Mouse (Mus musculus): Measurements from ENCODE around the gene Smyd3. TPM values are rescaled to one million over a fixed set of nuclear protein-coding genes. Genes with fewer than 3 reads are reported as not detected.

Gene Smyd3
- polyA plus RNA-seq, 1 experiment = 40.2 TPM

DNA sequence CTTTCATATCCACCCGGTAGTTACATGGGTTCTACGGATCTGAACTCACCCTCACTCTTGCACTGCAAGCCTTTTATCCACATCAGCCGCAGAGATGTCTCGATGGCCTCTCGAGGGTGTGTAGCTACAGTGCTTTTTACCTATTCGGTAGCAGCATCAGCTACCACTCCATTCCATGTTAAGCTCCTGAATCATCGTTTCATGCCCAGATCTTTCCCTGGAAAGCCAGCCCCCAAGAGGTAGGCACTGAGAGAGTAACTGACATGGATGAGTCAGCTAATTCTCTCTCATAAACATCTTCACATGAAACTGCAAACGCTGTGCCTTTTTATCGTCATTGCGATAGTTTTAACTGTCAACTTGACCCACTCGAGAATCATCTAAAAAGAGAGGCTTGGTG is 143.9 kb downstream of the Smyd3 start:
- no peak for TF ChIP-seq CTCF (IDR thresholded peaks at IDR 0.05; ENCODE audit: low read depth, low read length)
- no peak for TF ChIP-seq EP300 (IDR thresholded peaks at IDR 0.05; ENCODE audit: insufficient read depth, low read depth, low read length)
- TF ChIP-seq POLR2A (IDR thresholded peaks at IDR 0.05; ENCODE audit: insufficient read depth, low read length) = no peak
- Histone ChIP-seq H3K4me1 (ENCODE audit: control insufficient read depth, insufficient read depth, low read length) (no peaks in the 10 kb centered on the region), H3K36me3 (ENCODE audit: control insufficient read depth, insufficient read depth, low read length, poor library complexity, severe bottlenecking) (no peaks in the 10 kb centered on the region), H3K27ac (ENCODE audit: insufficient read depth, low read length) (no peak overlapping the region), H3K9ac (ENCODE audit: low read depth, poor library complexity, severe bottlenecking) (no peak overlapping the region), H3K27me3 (ENCODE audit: control insufficient read depth, insufficient read depth, low read length, poor library complexity, severe bottlenecking) (no peaks in the 10 kb centered on the region), H3K9me3 (replicated peaks; ENCODE audit: control insufficient read depth, insufficient read depth, low read length, poor library complexity, severe bottlenecking) (peaks cover 10% of the 10 kb centered on the region), H3K4me3 (ENCODE audit: low read depth, low read length) (no peak overlapping the region)

DNA sequence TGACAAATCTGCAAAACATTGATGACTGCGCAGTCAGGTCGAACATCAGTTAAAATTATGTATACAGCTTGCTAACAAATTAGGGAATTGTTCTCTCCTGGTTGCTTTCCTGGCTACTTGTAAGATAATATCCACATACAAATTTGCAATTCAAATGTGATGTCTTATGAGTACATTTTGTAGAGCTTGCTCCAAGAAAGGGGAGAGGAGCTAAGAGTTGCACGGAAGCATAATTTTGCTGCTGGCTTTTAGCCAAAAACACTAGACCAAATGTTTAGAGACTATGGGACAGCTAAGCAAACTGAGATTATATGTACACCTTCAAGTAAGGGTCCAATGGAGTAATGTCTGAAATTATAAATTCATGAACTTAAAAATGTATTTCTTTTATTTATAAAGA is 146.7 kb downstream of the Smyd3 start:
- H3K36me3 ChIP-seq (ENCODE audit: control insufficient read depth, insufficient read depth, low read length, poor library complexity, severe bottlenecking) = no peaks in the 10 kb centered on the region
- no peak overlapping the region for H3K9ac ChIP-seq (ENCODE audit: low read depth, poor library complexity, severe bottlenecking)
- H3K4me1 ChIP-seq (ENCODE audit: control insufficient read depth, insufficient read depth, low read length) = no peaks in the 10 kb centered on the region
- TF ChIP-seq EP300 (IDR thresholded peaks at IDR 0.05; ENCODE audit: insufficient read depth, low read depth, low read length) (no peak), POLR2A (IDR thresholded peaks at IDR 0.05; ENCODE audit: insufficient read depth, low read length) (no peak)
- H3K4me3 ChIP-seq (ENCODE audit: low read depth, low read length) = no peak overlapping the region
- no peak overlapping the region for H3K27ac ChIP-seq (ENCODE audit: insufficient read depth, low read length)
- no peaks in the 10 kb centered on the region for H3K27me3 ChIP-seq (ENCODE audit: control insufficient read depth, insufficient read depth, low read length, poor library complexity, severe bottlenecking)
- H3K9me3 ChIP-seq (replicated peaks; ENCODE audit: control insufficient read depth, insufficient read depth, low read length, poor library complexity, severe bottlenecking) = peaks cover 10% of the 10 kb centered on the region

DNA sequence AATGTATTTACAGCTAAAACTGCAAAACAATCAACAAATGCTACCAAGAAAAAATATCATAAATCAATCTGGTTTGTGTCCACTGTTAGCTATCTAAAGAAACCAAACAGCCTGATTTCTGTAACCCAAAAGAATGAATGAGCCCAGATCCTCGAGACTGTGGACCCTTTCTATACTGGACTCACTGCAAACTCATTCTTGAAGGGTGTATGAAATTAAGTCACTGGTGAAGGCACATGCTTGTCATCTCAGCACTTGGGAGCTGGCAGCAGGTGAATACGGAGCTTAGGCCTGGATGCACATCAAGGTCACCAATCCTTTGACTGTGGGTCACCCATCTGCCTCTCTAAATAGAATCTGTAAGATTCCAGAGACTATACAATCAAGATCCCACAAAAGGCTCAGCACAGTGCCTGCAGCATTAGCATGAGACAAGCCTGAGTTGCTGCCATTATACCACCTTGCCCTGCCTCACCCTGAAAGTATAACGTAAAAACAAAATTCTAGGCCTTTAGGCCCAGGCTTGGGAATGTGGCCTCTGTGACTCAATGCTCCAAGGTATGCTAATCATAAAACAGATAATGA is 149.3 kb downstream of the Smyd3 start:
- Histone ChIP-seq H3K36me3 (ENCODE audit: control insufficient read depth, insufficient read depth, low read length, poor library complexity, severe bottlenecking) (no peaks in the 10 kb centered on the region), H3K9ac (ENCODE audit: low read depth, poor library complexity, severe bottlenecking) (no peak overlapping the region), H3K4me1 (ENCODE audit: control insufficient read depth, insufficient read depth, low read length) (no peaks in the 10 kb centered on the region), H3K4me3 (ENCODE audit: low read depth, low read length) (no peak overlapping the region), H3K27me3 (ENCODE audit: control insufficient read depth, insufficient read depth, low read length, poor library complexity, severe bottlenecking) (no peaks in the 10 kb centered on the region), H3K27ac (ENCODE audit: insufficient read depth, low read length) (no peak overlapping the region), H3K9me3 (replicated peaks; ENCODE audit: control insufficient read depth, insufficient read depth, low read length, poor library complexity, severe bottlenecking) (peaks cover 10% of the 10 kb centered on the region)
- TF ChIP-seq EP300 (IDR thresholded peaks at IDR 0.05; ENCODE audit: insufficient read depth, low read depth, low read length) (0 out of 2 replicates have a peak, but pooled peaks have one; percentile 20), CTCF (IDR thresholded peaks at IDR 0.05; ENCODE audit: low read depth, low read length) (no peak), POLR2A (IDR thresholded peaks at IDR 0.05; ENCODE audit: insufficient read depth, low read length) (no peak)

DNA sequence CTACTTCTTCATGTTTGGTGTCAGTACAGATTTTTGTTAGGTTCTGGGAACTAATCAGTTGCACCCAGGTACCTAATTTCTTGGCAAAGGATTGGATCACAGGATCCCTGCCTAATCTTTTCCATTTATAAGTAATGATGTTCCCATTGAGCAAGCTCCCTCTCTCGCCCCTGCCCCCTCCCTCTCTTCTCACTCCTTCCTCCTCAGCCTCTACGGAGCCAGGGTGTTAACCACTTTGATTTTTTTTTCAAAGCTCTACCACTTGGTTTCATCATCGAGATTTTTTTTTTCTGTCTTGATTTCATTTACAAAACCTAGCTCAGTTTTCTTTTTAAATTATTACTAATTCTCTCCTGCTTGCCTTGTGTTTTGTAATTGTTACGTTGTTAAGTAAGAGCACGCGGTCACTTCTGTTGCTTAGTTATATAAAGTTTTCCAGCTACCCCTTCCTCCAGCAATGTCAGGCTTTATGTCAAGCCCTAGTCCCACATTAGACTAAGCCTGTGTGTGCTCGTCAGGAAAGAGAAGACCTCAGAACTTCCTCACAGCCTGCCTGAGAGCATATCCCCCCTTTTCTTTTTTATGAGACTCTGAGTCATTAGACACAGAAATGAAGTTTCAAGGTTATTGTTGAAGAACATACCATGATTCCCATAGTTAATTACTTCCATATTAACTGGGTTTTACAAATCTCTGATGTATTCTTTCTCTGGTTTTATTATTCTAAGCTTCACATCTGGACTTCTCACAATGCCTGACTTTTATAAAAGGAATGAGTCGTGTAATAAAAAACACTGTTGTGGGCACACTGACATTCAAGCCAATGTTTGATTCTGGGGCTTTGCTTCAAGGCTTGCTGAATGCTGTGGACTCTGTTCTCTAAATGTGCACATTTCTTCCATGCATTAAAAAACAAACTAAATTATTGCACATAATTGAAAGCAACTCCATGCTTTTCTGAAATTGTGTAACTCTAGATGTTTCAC is 156.1 kb downstream of the Smyd3 start:
- Histone ChIP-seq H3K36me3 (ENCODE audit: control insufficient read depth, insufficient read depth, low read length, poor library complexity, severe bottlenecking) (no peaks in the 10 kb centered on the region), H3K4me1 (ENCODE audit: control insufficient read depth, insufficient read depth, low read length) (no peaks in the 10 kb centered on the region), H3K9me3 (replicated peaks; ENCODE audit: control insufficient read depth, insufficient read depth, low read length, poor library complexity, severe bottlenecking) (no peaks in the 10 kb centered on the region), H3K9ac (ENCODE audit: low read depth, poor library complexity, severe bottlenecking) (no peak overlapping the region), H3K4me3 (ENCODE audit: low read depth, low read length) (no peak overlapping the region), H3K27ac (ENCODE audit: insufficient read depth, low read length) (no peak overlapping the region), H3K27me3 (ENCODE audit: control insufficient read depth, insufficient read depth, low read length, poor library complexity, severe bottlenecking) (no peaks in the 10 kb centered on the region)
- TF ChIP-seq CTCF (IDR thresholded peaks at IDR 0.05; ENCODE audit: low read depth, low read length) (no peak), EP300 (IDR thresholded peaks at IDR 0.05; ENCODE audit: insufficient read depth, low read depth, low read length) (no peak)

DNA sequence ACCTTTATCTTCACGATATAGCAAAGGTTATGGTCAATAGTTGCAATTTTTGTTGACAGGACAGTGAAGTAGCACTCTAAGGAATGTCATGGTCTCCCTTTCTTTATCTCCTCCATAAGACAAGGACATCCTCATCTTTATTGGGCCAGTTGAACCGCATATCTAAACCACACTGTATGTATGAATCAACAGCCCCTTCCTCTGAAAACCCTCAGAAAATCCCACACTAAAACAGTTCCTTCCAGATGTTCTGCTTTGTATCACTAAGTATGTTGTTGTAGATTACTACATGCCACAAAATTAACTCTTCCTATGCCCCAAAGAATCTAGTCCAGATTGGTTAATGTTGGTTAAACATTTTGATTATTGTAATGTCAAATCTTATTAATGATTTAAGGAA is 160.7 kb downstream of the Smyd3 start:
- Histone ChIP-seq H3K4me1 (ENCODE audit: control insufficient read depth, insufficient read depth, low read length) (no peaks in the 10 kb centered on the region), H3K36me3 (ENCODE audit: control insufficient read depth, insufficient read depth, low read length, poor library complexity, severe bottlenecking) (no peaks in the 10 kb centered on the region), H3K4me3 (ENCODE audit: low read depth, low read length) (no peak overlapping the region), H3K9ac (ENCODE audit: low read depth, poor library complexity, severe bottlenecking) (no peak overlapping the region), H3K9me3 (replicated peaks; ENCODE audit: control insufficient read depth, insufficient read depth, low read length, poor library complexity, severe bottlenecking) (no peaks in the 10 kb centered on the region), H3K27me3 (ENCODE audit: control insufficient read depth, insufficient read depth, low read length, poor library complexity, severe bottlenecking) (no peaks in the 10 kb centered on the region), H3K27ac (ENCODE audit: insufficient read depth, low read length) (no peak overlapping the region)
- TF ChIP-seq EP300 (IDR thresholded peaks at IDR 0.05; ENCODE audit: insufficient read depth, low read depth, low read length) (no peak), CTCF (IDR thresholded peaks at IDR 0.05; ENCODE audit: low read depth, low read length) (no peak), POLR2A (IDR thresholded peaks at IDR 0.05; ENCODE audit: insufficient read depth, low read length) (no peak)

DNA sequence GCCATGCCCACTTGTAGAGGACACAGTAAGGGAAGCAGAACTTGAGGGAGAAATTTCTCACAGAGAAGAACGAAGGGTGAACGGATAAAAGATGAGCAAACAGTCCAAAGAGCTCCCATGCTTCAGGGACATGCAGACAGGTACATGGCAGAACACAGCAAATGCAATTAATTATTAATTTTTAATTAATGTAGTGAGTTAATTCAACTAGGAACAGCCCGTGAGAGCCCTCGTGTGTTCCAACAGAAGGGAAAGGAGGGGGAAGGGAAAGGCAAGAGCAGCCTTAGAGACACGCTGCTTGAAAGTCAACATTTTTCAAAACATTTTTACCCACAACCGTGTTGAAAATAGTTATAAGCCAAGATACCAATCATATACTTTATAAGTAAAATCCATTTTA is 163.6 kb downstream of the Smyd3 start:
- Histone ChIP-seq H3K27me3 (ENCODE audit: control insufficient read depth, insufficient read depth, low read length, poor library complexity, severe bottlenecking) (no peaks in the 10 kb centered on the region), H3K27ac (ENCODE audit: insufficient read depth, low read length) (no peak overlapping the region), H3K4me1 (ENCODE audit: control insufficient read depth, insufficient read depth, low read length) (no peaks in the 10 kb centered on the region), H3K4me3 (ENCODE audit: low read depth, low read length) (no peak overlapping the region), H3K9ac (ENCODE audit: low read depth, poor library complexity, severe bottlenecking) (no peak overlapping the region), H3K36me3 (ENCODE audit: control insufficient read depth, insufficient read depth, low read length, poor library complexity, severe bottlenecking) (no peaks in the 10 kb centered on the region), H3K9me3 (replicated peaks; ENCODE audit: control insufficient read depth, insufficient read depth, low read length, poor library complexity, severe bottlenecking) (no peaks in the 10 kb centered on the region)
- TF ChIP-seq CTCF (IDR thresholded peaks at IDR 0.05; ENCODE audit: low read depth, low read length) (no peak), POLR2A (IDR thresholded peaks at IDR 0.05; ENCODE audit: insufficient read depth, low read length) (no peak), EP300 (IDR thresholded peaks at IDR 0.05; ENCODE audit: insufficient read depth, low read depth, low read length) (no peak)
